Mouse (Mus musculus) embryonic facial prominence, embryonic 10.5 days (tissue): Measurements from ENCODE around the gene Sema7a. TPM values are rescaled to one million over a fixed set of nuclear protein-coding genes. Genes with fewer than 3 reads are reported as not detected.
A peak's percentile ranks its signal among the peaks of the same experiment; 100 is the strongest.

Experiments used
- DNase-seq: peaks from one replicate; pipeline ENCODE4 v3.0.0-alpha.2; 2017; ENCODE audit warnings: low spot score
- H3K27ac ChIP-seq: fragments of 300-500 bp; sonication (generic); replicated peaks from 2 replicates; pipeline ENCODE4 v1.5.1; 2016; ENCODE audit warnings: mild to moderate bottlenecking
- H3K27me3 ChIP-seq: fragments of 300-500 bp; sonication (generic); replicated peaks from 2 replicates; pipeline ENCODE4 v1.6.1; 2016; ENCODE audit warnings: low read depth, mild to moderate bottlenecking; ENCODE audit not compliant: poor library complexity, severe bottlenecking
- H3K36me3 ChIP-seq: fragments of 300-500 bp; sonication (generic); replicated peaks from 2 replicates; pipeline ENCODE4 v1.6.1; 2016; ENCODE audit warnings: mild to moderate bottlenecking, moderate library complexity
- H3K4me1 ChIP-seq: fragments of 300-500 bp; sonication (generic); 2 replicates; pipeline ENCODE4 v1.6.1; 2016
- H3K4me3 ChIP-seq: fragments of 300-500 bp; sonication (generic); 2 replicates; pipeline ENCODE4 v1.5.1; 2016; ENCODE audit warnings: mild to moderate bottlenecking, moderate library complexity
- H3K9me3 ChIP-seq: fragments of 300-500 bp; sonication (generic); 2 replicates; pipeline ENCODE4 v1.6.1; 2016; ENCODE audit warnings: mild to moderate bottlenecking
- WGBS: fragments of 180-500 bp; shearing (Covaris S2); methylation state at CpG from one replicate; pipeline ENCODE4 v1.1.7; 2016; 5-methylcytosine and 5-hydroxymethylcytosine counted together
- polyA plus RNA-seq: library from polyadenylated mRNA; unstranded; fragments of >200 nt; fragmentation: Nextera tagmentation; extraction: Ambion mirVana; gene quantifications from 2 replicates; pipeline ENCODE4 v1.2.1, GENCODE M21; 2016

Sema7a gene
- 0.08 and 0.25 TPM in 2 replicates for polyA plus RNA-seq

GRCm38 (mm10) chr9:57939431-57940348 is at the start of gene Sema7a:
Sema7a (plus strand) TSS chr9:57940112.
- Histone ChIP-seq H3K9me3 (no peaks in the 10 kb centered on the region), H3K4me3 (peak within 1 kb of the TSS; percentile 84), H3K4me1 (peaks cover 42% of the 10 kb centered on the region), H3K27ac (peak within 1 kb of the TSS; percentile 85), H3K27me3 (peaks cover 82% of the 10 kb centered on the region), H3K36me3 (no peaks in the 10 kb centered on the region)
- peak; percentile 86 for DNase-seq
- 2% methylated on average over 60 of the region's 60 CpGs for WGBS

- H3K27ac ChIP-seq: no peak overlapping the region
- H3K9me3 ChIP-seq: no peaks in the 10 kb centered on the region
- H3K4me3 ChIP-seq: no peak overlapping the region
- H3K27me3 ChIP-seq: no peaks in the 10 kb centered on the region
- peaks cover 18% of the 10 kb centered on the region for H3K4me1 ChIP-seq
- peak; percentile 18 for DNase-seq
- no peaks in the 10 kb centered on the region for H3K36me3 ChIP-seq
- WGBS: 43% methylated on average over 10 of the region's 10 CpGs
Observed at GRCm38 (mm10) chr9:57900478-57900877, 39.4 kb upstream of the Sema7a start.

DNA sequence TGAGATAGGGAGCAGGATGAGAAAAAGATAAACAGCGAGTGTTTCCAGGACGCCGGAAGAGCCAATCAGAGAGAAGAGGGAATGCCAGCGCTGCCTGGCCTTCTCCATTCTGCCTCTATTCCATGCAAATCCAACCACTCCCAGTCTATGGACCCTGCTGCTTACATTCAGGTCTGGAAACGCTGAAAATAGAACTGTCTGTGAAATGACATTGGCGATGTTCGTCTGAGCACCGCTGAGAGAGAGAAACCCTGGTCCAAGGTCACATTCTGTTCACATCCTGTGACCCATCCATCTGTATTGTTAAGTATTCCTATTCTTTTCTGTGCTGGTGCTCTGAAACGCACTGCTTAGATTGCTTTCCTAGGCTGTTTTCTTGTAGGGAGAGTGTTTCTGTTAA is 38.7 kb upstream of the Sema7a start:
- no peaks in the 10 kb centered on the region for H3K9me3 ChIP-seq
- DNase-seq: no peak
- H3K36me3 ChIP-seq: no peaks in the 10 kb centered on the region
- no peak overlapping the region; the same call in 1 of the 2 replicates for H3K27ac ChIP-seq
- H3K27me3 ChIP-seq: no peaks in the 10 kb centered on the region
- H3K4me3 ChIP-seq: no peak overlapping the region
- H3K4me1 ChIP-seq: peaks cover 18% of the 10 kb centered on the region
- WGBS: 43% methylated on average over 9 of the region's 9 CpGs

GRCm38 (mm10) chr9:57901601-57902000 is 38.3 kb upstream of the Sema7a start:
- Histone ChIP-seq H3K36me3 (no peaks in the 10 kb centered on the region), H3K4me3 (no peak overlapping the region), H3K4me1 (peaks cover 18% of the 10 kb centered on the region), H3K9me3 (no peaks in the 10 kb centered on the region), H3K27ac (no peak overlapping the region; the same call in 1 of the 2 replicates), H3K27me3 (no peaks in the 10 kb centered on the region)
- WGBS: 68% methylated on average over 3 of the region's 3 CpGs
- DNase-seq: no peak

- no peaks in the 10 kb centered on the region for H3K36me3 ChIP-seq
- H3K9me3 ChIP-seq: no peaks in the 10 kb centered on the region
- WGBS: 70% methylated on average over 4 of the region's 4 CpGs
- no peak overlapping the region for H3K4me3 ChIP-seq
- H3K27me3 ChIP-seq: no peaks in the 10 kb centered on the region
- H3K27ac ChIP-seq: no peak overlapping the region
- DNase-seq: no peak
- H3K4me1 ChIP-seq: peaks cover 18% of the 10 kb centered on the region
Observed at GRCm38 (mm10) chr9:57902132-57902531, 37.8 kb upstream of the Sema7a start.

- Histone ChIP-seq H3K9me3 (no peaks in the 10 kb centered on the region), H3K36me3 (no peaks in the 10 kb centered on the region), H3K4me1 (peaks cover 18% of the 10 kb centered on the region), H3K27ac (no peak overlapping the region), H3K4me3 (no peak overlapping the region), H3K27me3 (no peaks in the 10 kb centered on the region)
- no peak for DNase-seq
- WGBS: 78% methylated on average over 8 of the region's 8 CpGs
Observed at GRCm38 (mm10) chr9:57903589-57904249, 36.2 kb upstream of the Sema7a start.

GRCm38 (mm10) chr9:57904250-57904644 is 35.7 kb upstream of the Sema7a start:
- no peak for DNase-seq
- H3K4me1 ChIP-seq: peaks cover 18% of the 10 kb centered on the region
- H3K36me3 ChIP-seq: no peaks in the 10 kb centered on the region
- no peaks in the 10 kb centered on the region for H3K9me3 ChIP-seq
- no peak overlapping the region for H3K4me3 ChIP-seq
- H3K27ac ChIP-seq: no peak overlapping the region
- WGBS: 90% methylated on average over 5 of the region's 5 CpGs
- no peaks in the 10 kb centered on the region for H3K27me3 ChIP-seq

DNA sequence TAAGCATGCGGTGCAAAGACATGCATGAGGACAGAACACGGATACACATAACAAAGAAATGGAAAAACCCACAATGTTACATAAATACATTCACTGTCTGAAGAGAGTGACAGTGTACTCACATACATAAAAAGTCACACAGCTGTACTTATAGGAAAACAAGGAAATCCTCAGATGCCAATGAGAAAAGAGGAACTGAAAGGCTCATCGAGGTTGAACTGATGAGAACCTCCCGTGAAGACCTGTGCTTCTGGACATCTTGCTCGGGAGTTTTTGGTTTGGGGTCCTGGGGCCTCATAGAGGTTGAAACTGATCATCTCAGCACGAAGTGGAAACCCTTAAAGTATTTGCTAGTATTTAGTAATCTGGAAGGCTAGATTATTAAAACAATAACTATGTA is 32.7 kb upstream of the Sema7a start:
- 85% methylated on average over 6 of the region's 6 CpGs for WGBS
- no peak for DNase-seq
- Histone ChIP-seq H3K36me3 (no peaks in the 10 kb centered on the region), H3K27me3 (no peaks in the 10 kb centered on the region), H3K4me1 (peaks cover 14% of the 10 kb centered on the region), H3K27ac (no peak overlapping the region), H3K4me3 (no peak overlapping the region), H3K9me3 (no peaks in the 10 kb centered on the region)

GRCm38 (mm10) chr9:57910254-57911160 is 29.4 kb upstream of the Sema7a start, which contains the start of gene Ubl7:
Ubl7 (plus strand) TSS chr9:57910979.
- Histone ChIP-seq H3K27ac (peak within 1 kb of the TSS; percentile 91), H3K36me3 (peaks cover 12% of the 10 kb centered on the region), H3K9me3 (no peaks in the 10 kb centered on the region), H3K4me1 (peaks cover 19% of the 10 kb centered on the region), H3K4me3 (peak within 1 kb of the TSS; percentile 81), H3K27me3 (no peaks in the 10 kb centered on the region)
- WGBS: under 1% methylated on average over 47 of the region's 47 CpGs
- DNase-seq: peak; percentile 91

DNA sequence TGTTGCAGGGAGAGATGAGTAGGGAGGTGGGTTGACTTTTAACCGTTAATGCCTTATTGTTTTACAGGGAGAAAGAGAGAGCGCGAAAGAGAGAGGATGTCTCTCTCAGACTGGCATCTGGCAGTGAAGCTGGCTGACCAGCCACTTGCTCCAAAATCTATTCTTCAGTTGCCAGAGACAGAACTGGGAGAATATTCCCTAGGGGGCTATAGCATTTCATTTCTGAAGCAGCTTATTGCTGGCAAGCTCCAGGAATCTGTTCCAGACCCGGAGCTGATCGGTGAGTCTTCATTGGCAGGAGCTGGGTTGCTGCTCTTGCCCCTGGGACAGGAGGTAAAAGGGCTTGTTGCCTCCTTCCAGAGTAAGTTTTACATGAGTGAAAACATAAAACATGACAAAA is 27.3 kb upstream of the Sema7a start:
- WGBS: 86% methylated on average over 5 of the region's 5 CpGs
- Histone ChIP-seq H3K27me3 (no peaks in the 10 kb centered on the region), H3K4me1 (peaks cover 19% of the 10 kb centered on the region), H3K27ac (no peak overlapping the region), H3K9me3 (no peaks in the 10 kb centered on the region), H3K36me3 (peaks cover 25% of the 10 kb centered on the region), H3K4me3 (no peak overlapping the region)
- DNase-seq: no peak

DNA sequence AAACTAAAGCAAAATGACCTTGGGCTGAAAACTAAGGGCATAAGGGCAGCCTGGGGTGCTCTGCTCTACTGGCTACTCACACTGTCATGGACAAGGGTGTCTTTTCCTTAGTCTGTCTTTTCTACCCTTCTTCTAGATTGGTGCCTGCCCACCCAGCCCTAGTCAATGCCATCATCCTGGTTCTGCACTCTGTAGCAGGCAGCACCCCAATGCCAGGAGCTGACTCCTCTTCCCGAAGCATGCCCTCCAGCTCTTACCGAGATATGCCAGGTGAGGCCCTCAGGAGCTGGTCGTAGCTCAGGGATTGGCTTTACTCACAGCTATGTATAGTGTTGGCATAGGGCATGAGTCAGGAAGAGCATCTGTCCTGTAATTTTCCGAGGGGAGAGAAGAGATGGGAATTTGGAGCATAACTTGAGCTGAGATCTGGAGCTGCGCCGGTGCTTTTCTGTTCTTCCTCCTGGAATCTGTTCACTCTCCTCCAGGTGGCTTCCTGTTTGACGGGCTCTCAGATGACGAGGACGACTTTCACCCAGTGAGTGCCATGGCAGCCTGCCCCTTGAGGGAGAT is 18.3 kb upstream of the Sema7a start:
- Histone ChIP-seq H3K36me3 (peaks cover 83% of the 10 kb centered on the region), H3K27ac (no peak overlapping the region), H3K27me3 (no peaks in the 10 kb centered on the region), H3K4me1 (no peaks in the 10 kb centered on the region; the same call in 1 of the 2 replicates), H3K9me3 (no peaks in the 10 kb centered on the region), H3K4me3 (no peak overlapping the region)
- no peak for DNase-seq
- 91% methylated on average over 9 of the region's 9 CpGs for WGBS

DNA sequence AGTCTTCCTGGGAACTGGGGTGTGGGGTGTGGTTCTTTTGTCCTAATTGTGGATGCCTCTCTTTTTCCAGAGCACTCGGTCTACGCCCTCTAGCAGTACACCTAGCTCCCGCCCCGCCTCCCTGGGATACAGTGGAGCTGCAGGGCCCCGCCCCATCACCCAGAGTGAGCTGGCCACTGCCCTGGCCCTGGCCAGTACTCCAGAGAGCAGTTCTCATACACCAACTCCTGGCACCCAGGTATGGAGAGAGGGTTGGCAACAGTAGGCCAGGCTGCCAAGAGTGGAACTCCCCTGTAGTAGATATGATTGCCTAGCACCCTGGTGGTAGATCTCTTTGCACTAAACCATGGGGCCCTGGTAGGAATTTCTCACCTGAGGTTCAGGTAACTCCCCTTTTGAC is 17.5 kb upstream of the Sema7a start:
- Histone ChIP-seq H3K9me3 (no peaks in the 10 kb centered on the region), H3K27ac (no peak overlapping the region), H3K27me3 (no peaks in the 10 kb centered on the region), H3K4me1 (no peaks in the 10 kb centered on the region; the same call in 1 of the 2 replicates), H3K36me3 (peaks cover 90% of the 10 kb centered on the region), H3K4me3 (no peak overlapping the region)
- 96% methylated on average over 5 of the region's 5 CpGs for WGBS
- no peak for DNase-seq
